Mouse (Mus musculus) lung, postnatal 0 days (tissue): ENCODE measurements around the gene Rab3c. TPM values are rescaled to one million over a fixed set of nuclear protein-coding genes. Genes with fewer than 3 reads are reported as not detected.

Experiments used
- ATAC-seq: fragments of 200-750 bp; cut with Nextera tagmentation; 2 replicates; pipeline ENCODE4 v1.8.0; 2017; ENCODE audit warnings: moderate library complexity
- DNase-seq: peaks from one replicate; pipeline ENCODE4 v3.0.0-alpha.2; 2016; ENCODE audit warnings: low spot score
- H3K27ac ChIP-seq: fragments of 300-500 bp; sonication (generic); 2 replicates; pipeline ENCODE4 v1.5.1; 2014; ENCODE audit warnings: antibody characterized with exemption, mild to moderate bottlenecking, low read length, mixed read lengths
- H3K27me3 ChIP-seq: fragments of 300-500 bp; sonication (generic); replicated peaks from 2 replicates; pipeline ENCODE4 v1.6.1; 2014; ENCODE audit warnings: low read length, mixed read lengths; ENCODE audit not compliant: insufficient read depth
- H3K36me3 ChIP-seq: fragments of 300-500 bp; sonication (generic); 2 replicates; pipeline ENCODE4 v1.6.1; 2014; ENCODE audit warnings: low read length, mixed read lengths; ENCODE audit not compliant: insufficient read depth
- H3K4me1 ChIP-seq: fragments of 300-500 bp; sonication (generic); 2 replicates; pipeline ENCODE4 v1.6.1; 2014; ENCODE audit warnings: antibody characterized with exemption, low read depth, low read length, mixed read lengths; ENCODE audit not compliant: insufficient read depth
- H3K4me2 ChIP-seq: fragments of 300-500 bp; sonication (generic); replicated peaks from 2 replicates; pipeline ENCODE4 v1.6.1; 2014; ENCODE audit warnings: low read depth, mild to moderate bottlenecking, low read length, moderate library complexity, mixed read lengths
- H3K4me3 ChIP-seq: fragments of 300-500 bp; sonication (generic); 2 replicates; pipeline ENCODE4 v1.5.1; 2014; ENCODE audit warnings: low read depth, low read length
- H3K9ac ChIP-seq: fragments of 300-500 bp; sonication (generic); replicated peaks from 2 replicates; pipeline ENCODE4 v1.6.1; 2014; ENCODE audit warnings: low read depth, mild to moderate bottlenecking
- H3K9me3 ChIP-seq: fragments of 300-500 bp; sonication (generic); 2 replicates; pipeline ENCODE4 v1.6.1; 2016; ENCODE audit warnings: low read length, mixed read lengths
- CTCF ChIP-seq: IDR thresholded peaks from 2 replicates; pipeline ENCODE4 v1.5.1; 2016; ENCODE audit warnings: antibody characterized with exemption, mild to moderate bottlenecking
- EP300 ChIP-seq: IDR thresholded peaks from 2 replicates; pipeline ENCODE4 v1.6.1; 2016; ENCODE audit warnings: antibody characterized with exemption, mild to moderate bottlenecking, control low read depth
- WGBS: fragments of 180-500 bp; shearing (Covaris S2); extraction: QIAGEN DNeasy Blood & Tissue Kit; methylation state at CpG from one replicate; pipeline ENCODE4 v1.1.7; 2014; 5-methylcytosine and 5-hydroxymethylcytosine counted together
- polyA plus RNA-seq: library from polyadenylated mRNA; unstranded; fragments of >200 nt; fragmentation: Nextera tagmentation; extraction: Ambion mirVana; gene quantifications from 2 replicates; pipeline ENCODE4 v1.2.1, GENCODE M21; 2015

The Rab3c gene
- polyA plus RNA-seq, 1 experiment from 2014 or later = 2.8 TPM

GRCm38 (mm10) chr13:110175651-110176050 is 105.1 kb downstream of the Rab3c start:
- TF ChIP-seq CTCF (no peak), EP300 (no peak)
- H3K4me3 ChIP-seq = no peak overlapping the region
- no peaks in the 10 kb centered on the region for H3K4me1 ChIP-seq
- no peaks in the 10 kb centered on the region for H3K9me3 ChIP-seq
- ATAC-seq (no peak), DNase-seq (no peak)
- no peak overlapping the region for H3K27ac ChIP-seq
- 66% methylated on average over 6 of the region's 6 CpGs for WGBS
- no peak overlapping the region for H3K9ac ChIP-seq
- no peaks in the 10 kb centered on the region for H3K36me3 ChIP-seq
- no peak overlapping the region for H3K4me2 ChIP-seq
- H3K27me3 ChIP-seq = no peaks in the 10 kb centered on the region

DNA sequence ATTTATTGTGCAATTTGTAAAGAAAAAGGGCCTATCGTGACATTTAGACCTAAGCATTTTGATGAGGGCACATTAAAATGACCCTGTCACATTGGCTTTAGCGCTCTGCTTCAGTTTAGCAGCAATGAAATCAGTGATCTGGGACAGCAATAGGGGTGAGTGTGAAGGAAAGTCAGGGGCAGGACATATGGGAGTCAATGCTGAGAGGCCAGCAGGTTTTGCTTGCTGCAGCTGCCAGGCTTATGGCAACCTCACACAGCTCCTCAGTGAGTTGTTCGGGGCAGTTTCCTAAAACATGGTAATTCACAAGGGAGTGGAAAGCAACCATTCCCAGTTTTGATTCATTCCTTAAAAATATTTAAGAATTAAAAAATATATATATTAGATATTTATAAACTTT is 111.1 kb downstream of the Rab3c start:
- WGBS = 86% methylated on average over 3 of the region's 3 CpGs
- Histone ChIP-seq H3K27ac (no peak overlapping the region), H3K4me3 (no peak overlapping the region), H3K27me3 (no peaks in the 10 kb centered on the region), H3K9me3 (no peaks in the 10 kb centered on the region), H3K4me1 (no peaks in the 10 kb centered on the region), H3K36me3 (no peaks in the 10 kb centered on the region), H3K9ac (no peak overlapping the region), H3K4me2 (no peak overlapping the region)
- DNase-seq (no peak), ATAC-seq (no peak)
- no peak for TF ChIP-seq CTCF
- TF ChIP-seq EP300 = no peak

DNA sequence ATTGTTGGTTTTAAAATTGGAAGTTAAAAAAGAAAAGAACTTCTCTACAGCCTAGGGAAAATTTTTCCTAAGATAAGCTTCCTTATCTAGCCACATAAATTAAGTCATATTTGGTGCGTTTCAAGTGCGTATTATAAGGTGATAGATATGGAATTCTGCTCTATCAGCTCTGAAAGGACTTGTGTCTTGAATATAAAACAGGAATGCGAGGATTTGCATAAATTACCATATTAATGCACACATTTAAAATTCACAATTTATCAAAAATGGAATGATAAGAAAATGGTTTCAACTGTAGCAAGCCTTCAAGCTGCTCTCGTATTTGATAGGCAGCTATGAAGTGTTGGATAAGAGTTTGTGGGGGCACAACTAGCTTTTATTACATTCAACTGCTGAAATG is 111.6 kb downstream of the Rab3c start:
- Histone ChIP-seq H3K4me3 (no peak overlapping the region), H3K4me2 (no peak overlapping the region), H3K36me3 (no peaks in the 10 kb centered on the region), H3K27me3 (no peaks in the 10 kb centered on the region), H3K9me3 (no peaks in the 10 kb centered on the region), H3K27ac (no peak overlapping the region), H3K9ac (no peak overlapping the region), H3K4me1 (no peaks in the 10 kb centered on the region)
- no peak for ATAC-seq
- no peak for TF ChIP-seq EP300
- no peak for TF ChIP-seq CTCF
- DNase-seq = no peak
- 68% methylated on average over 4 of the region's 4 CpGs for WGBS

DNA sequence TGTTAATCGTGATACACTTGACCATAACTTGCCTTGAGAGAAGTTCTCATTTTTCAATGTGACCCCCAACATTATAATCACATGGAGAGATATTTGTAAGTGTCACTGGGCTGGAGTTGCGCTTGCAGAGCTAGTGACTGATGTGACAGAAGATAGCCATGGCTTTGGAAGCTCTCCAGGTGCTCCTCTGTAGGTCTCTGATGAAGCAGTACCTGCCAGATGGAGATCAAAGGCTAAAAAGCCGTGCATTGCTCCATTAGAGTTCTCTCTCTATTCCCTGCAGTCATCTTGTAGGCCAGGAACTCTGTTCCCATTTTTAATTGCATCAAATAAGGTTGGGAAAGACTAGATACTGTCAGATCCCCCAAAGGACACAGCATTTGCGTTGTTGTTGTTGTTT is 112.2 kb downstream of the Rab3c start:
- no peak for TF ChIP-seq CTCF
- TF ChIP-seq EP300 = no peak
- Histone ChIP-seq H3K9ac (no peak overlapping the region), H3K9me3 (no peaks in the 10 kb centered on the region), H3K4me1 (no peaks in the 10 kb centered on the region), H3K27me3 (no peaks in the 10 kb centered on the region), H3K36me3 (no peaks in the 10 kb centered on the region), H3K4me2 (no peak overlapping the region), H3K4me3 (no peak overlapping the region), H3K27ac (no peak overlapping the region)
- WGBS = 79% methylated on average over 4 of the region's 4 CpGs
- DNase-seq (no peak), ATAC-seq (no peak)

- no peaks in the 10 kb centered on the region for H3K4me1 ChIP-seq
- H3K4me3 ChIP-seq = no peak overlapping the region
- DNase-seq (no peak), ATAC-seq (no peak)
- 79% methylated on average over 3 of the region's 3 CpGs for WGBS
- no peak overlapping the region for H3K9ac ChIP-seq
- H3K27me3 ChIP-seq = no peaks in the 10 kb centered on the region
- no peak overlapping the region for H3K4me2 ChIP-seq
- H3K9me3 ChIP-seq = no peaks in the 10 kb centered on the region
- no peak overlapping the region for H3K27ac ChIP-seq
- no peaks in the 10 kb centered on the region for H3K36me3 ChIP-seq
- TF ChIP-seq CTCF (no peak), EP300 (no peak)
Observed at GRCm38 (mm10) chr13:110166622-110167330, 114.0 kb downstream of the Rab3c start.

DNA sequence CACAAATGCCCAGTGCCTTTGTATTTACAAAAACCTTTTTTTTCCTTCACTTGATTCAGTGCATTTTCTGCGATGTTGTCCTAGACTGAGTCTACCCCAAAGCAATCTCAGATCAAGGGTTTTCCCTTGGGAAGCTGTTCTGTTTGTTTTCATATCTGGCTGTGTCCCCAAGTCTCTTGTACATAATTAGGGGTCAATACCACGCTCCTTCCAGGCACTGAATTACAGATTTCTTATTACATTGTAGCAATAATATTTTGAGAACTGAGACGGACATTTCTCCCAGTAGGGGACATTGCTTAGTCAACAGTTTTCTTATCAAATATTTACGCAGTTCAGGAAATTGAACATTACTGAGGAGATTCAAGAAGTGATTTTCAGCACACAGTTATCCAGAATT is 120.8 kb downstream of the Rab3c start:
- Histone ChIP-seq H3K27ac (no peak overlapping the region), H3K4me1 (no peaks in the 10 kb centered on the region), H3K4me3 (no peak overlapping the region), H3K27me3 (no peaks in the 10 kb centered on the region), H3K36me3 (no peaks in the 10 kb centered on the region), H3K9me3 (no peaks in the 10 kb centered on the region), H3K4me2 (no peak overlapping the region), H3K9ac (no peak overlapping the region)
- no peak for ATAC-seq
- TF ChIP-seq EP300 (no peak), CTCF (no peak)
- peak; percentile 14 for DNase-seq
- WGBS = 37% methylated on average over 4 of the region's 4 CpGs
